Mouse (Mus musculus) splenic B cell, adult 2 months (primary cell): ENCODE measurements at regions not wholly inside any gene's neighbourhood (a gene's known extent, or its start where the extent isn't known, plus 50 kb on each side); places are given as distances from the start of the nearest gene placed in this dataset.

ENCODE experiments used
- DNase-seq: peaks from one replicate; pipeline ENCODE4 v3.0.0-alpha.2; 2011; ENCODE audit warnings: low read depth, low spot score
- H3K27me3 ChIP-seq: 2 replicates; pipeline ENCODE4 v1.6.1; 2012; ENCODE audit warnings: mild to moderate bottlenecking, low read length, moderate library complexity, mixed read lengths; ENCODE audit not compliant: control insufficient read depth, poor library complexity, insufficient read depth, severe bottlenecking
- H3K36me3 ChIP-seq: 2 replicates; pipeline ENCODE4 v1.6.1; 2012; ENCODE audit warnings: mild to moderate bottlenecking, low read length, moderate library complexity, mixed read lengths; ENCODE audit not compliant: control insufficient read depth, poor library complexity, insufficient read depth, severe bottlenecking

DNA sequence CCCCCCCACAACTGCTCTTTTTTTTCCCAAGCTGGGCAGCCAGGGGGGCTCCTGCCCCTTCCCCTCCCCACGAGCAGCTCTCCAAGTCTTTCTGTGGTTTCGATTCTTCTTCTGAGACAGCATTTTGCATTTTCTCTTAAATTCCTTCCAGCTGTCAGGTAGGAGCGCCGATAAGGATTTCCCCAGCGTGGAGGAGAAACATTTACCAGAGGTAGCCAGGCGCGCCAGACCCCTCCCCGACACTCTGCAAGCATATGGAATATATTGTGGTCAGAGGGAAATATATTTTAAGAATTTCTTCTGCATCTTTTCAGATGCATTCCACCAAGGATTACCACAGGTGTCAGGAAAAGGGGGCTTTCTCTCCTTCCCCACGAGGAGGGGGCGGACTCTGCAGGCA lies 111.9 kb downstream of the Tbx5 start:
- Histone ChIP-seq H3K36me3 (no peaks in the 10 kb centered on the region), H3K27me3 (no peaks in the 10 kb centered on the region)
- no peak for DNase-seq

DNA sequence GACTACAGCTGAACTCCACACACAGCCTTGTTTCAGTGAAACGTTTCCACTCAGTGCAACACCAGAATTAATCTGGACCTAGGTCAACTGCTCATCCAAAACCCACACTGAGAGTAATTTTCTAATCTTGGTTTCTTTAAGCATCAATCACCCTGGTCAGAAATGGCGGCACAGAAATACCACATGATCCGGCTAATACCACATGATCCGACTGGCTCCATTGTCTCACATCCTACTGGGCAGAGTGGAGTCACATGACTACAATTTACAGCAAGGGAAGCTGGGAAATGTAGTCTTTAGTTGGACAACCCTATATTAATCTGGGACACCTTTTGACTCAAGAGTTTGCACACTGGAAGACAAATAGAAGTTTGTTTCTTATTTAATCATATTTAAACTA lies 115.9 kb downstream of the Tbx5 start:
- DNase-seq = no peak

DNA sequence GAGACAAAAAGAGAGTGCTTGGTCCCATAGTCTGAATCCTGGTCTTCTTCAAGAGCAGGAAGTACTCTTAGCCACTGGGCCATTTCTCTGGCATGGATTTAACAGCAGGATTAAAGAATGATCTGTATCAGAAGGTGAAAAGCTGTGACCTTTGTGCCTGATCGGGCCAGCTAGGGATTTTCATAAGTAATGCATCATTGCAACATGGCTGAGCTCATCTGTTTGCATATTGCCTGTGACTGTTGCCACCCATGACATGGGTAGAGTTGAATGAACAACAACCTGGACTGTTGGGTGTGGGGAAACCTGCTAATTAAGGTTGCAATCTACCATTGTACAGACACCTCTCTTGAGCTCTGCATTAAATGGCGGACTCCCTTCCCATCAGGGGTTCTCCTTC lies 119.6 kb downstream of the Tbx5 start:
- DNase-seq = no peak
- no peaks in the 10 kb centered on the region for H3K27me3 ChIP-seq
- H3K36me3 ChIP-seq = no peaks in the 10 kb centered on the region

More for the DNA sequence above, 115.9 kb downstream of the Tbx5 start:
- no peaks in the 10 kb centered on the region for H3K36me3 ChIP-seq
- no peaks in the 10 kb centered on the region for H3K27me3 ChIP-seq

DNA sequence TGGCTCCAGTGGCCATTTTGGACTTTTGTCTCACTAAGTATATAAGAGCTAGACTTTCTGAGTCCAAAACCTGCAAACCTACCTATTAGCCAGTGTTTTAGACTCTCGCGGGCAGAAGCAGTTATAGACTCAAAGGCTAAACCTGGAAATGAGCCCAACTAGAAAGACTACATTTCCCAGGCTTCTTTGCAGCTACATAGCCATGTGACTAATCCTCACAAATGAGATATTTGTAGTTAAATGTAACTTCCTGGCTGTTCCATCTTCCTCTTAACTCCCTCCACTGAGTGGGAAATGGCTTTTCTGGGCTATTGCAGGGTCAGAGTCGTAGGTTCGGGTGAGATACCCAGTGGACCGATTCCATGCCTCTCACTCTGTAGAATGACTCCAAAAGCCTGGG lies 120.7 kb downstream of the Tbx5 start:
- Histone ChIP-seq H3K27me3 (no peaks in the 10 kb centered on the region), H3K36me3 (no peaks in the 10 kb centered on the region)
- DNase-seq = no peak

DNA sequence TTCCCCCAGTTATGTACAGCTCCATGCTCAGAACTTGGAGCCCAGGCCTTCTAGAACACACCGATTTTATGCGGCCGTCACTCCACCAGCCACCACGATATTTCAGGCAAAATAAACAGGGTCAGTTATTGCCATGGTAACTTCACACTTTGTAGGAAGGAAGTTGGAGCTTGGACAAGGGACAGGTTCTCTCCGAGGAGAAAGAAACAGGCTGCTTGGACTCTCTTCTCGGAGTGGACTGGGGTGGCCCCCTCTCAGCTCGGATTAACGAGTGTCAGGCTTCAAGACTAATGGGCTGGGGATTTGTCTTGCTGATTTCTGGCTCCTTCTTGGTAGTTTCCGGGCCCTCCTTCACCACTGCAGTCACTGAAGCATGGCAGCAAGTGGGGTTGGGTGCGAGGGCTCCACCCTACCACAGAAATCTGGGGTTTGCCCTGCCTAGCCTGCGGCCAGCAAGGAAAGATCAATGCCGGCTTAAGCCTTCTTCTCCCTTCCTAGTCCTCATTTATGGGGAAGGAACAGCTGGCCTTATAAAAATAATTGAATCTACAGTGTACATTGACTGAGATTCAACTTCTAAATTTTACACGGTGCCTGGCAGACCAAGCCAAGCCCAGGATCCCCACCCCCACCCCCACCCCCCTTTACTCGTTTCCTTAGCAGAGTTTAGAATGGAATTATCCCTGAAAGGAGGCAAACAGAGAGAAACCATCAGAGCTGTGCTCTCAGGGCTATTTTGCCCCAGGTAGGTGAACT lies 121.5 kb downstream of the Tbx5 start:
- no peaks in the 10 kb centered on the region for H3K36me3 ChIP-seq
- DNase-seq = no peak
- H3K27me3 ChIP-seq = no peaks in the 10 kb centered on the region

DNA sequence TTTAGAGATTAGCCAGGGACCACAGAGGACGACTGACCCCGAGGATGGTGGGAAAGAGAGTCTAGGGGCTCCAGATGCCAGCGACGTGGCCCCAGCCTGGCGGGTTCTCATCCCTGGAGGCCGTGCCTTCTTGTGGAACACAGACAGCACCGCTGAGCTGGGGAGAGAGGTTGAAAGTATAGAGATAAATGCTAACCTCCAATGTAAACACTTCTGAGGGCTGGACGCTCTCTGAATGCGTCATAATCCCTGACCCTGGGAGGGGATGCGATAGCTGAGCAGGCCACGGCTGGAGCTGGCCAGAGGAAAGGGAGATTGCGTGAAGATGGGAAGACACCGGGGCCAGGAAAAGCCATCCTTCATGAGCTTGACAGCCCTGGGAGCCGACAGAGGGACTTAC lies 126.5 kb downstream of the Tbx5 start:
- DNase-seq = no peak
- Histone ChIP-seq H3K27me3 (no peaks in the 10 kb centered on the region), H3K36me3 (no peaks in the 10 kb centered on the region)

DNA sequence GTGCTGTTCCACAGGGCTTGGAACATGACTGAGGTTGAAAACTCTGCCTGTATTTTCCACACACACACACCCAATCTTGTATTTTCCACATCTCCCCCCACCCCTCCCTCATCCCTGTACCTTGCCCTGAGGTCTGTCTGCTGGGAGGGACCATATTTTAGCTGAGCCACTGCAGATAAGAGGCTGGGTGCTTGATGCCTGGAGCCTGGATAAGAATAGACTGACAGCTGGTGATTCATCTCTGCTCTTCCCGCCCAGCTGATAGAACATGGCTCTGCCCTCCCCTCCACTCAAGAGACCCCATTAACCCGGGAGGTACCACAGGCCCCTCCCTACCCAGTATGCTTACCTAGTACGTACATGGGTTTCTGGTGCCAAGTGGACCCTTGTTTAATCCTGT lies 132.3 kb downstream of the Tbx5 start:
- H3K36me3 ChIP-seq = no peaks in the 10 kb centered on the region
- H3K27me3 ChIP-seq = no peaks in the 10 kb centered on the region
- no peak for DNase-seq

DNA sequence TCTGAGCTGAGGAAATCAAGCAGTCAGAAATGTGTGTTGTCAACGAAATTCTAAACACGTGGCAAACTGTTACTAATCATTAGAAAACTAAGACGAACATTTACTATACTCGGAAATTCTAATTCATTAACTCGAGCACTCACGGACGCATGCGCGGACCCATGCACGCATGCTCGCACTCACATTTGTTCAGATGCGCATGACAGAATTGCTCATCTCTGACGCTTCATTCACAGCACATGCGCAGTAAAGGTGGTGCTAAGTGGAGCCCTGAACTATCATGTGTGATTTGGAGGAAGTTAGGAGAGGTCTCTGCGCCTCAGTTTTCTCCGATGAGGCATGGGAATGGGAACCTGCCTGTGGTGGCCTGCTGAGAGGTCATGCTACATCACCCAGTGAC lies 138.8 kb downstream of the Tbx5 start:
- no peaks in the 10 kb centered on the region for H3K36me3 ChIP-seq
- no peaks in the 10 kb centered on the region for H3K27me3 ChIP-seq
- DNase-seq = no peak

DNA sequence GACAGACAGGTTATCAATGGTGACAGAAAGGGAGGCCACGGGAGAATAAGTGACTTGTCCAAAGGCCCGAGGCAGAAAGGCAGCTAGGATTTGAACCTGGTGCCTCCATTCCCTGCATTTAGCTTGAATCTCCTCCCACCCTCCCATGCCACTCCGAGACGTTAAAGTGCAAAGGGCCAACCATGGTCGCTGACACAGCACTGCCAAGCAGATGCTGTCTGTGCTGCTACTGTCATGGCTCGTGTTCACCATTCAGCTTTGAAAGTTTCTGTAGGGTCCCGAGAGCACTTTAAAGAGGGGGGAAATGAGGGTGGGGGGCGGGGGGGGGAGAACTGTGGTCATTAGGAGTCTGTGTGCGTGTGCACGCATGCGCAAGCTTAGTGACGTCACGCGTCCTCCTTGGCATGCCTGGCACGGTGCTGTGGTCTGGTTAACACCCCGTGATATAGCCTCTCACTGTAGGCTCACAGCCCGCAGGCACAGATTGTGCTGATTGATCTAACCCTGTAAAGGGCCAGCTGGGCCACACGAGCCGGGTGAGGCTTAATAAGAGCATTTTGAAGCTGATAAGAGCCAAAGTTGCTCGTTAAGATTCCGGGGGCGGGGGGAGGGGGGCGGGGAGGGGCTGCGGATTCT lies 140.5 kb downstream of the Tbx5 start:
- Histone ChIP-seq H3K27me3 (no peaks in the 10 kb centered on the region), H3K36me3 (no peaks in the 10 kb centered on the region)
- DNase-seq = no peak

DNA sequence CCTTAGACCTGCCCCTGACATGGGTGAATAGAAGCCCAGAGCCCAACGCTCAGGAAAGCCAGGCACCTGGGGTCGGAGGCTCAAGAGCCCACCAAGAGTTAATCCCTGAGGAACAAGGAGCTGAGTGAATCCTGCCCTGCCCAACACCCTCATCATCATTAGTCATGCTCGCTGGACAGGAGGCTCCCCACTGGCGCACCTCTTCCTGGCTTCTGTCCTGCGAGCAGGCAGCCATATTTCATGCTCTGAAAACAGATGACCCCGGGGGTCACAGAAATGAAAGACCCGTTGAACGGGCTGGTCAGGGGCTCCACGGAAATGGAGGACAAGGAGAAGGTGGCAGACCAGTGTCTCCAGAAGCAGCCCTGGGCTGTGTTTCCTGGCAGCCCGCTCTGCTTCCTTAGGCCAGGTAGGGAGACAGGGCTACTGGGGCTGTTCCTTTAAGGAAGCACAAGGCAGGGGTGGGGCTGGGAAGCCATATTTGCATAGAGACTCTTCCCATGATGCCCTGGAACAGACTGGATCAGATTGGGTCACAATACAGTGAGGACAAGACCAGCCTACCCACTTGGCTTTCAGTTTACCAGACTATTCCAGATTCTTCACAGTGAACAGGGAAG lies 138.1 kb upstream of the Rbm19 start:
- no peaks in the 10 kb centered on the region for H3K36me3 ChIP-seq
- no peaks in the 10 kb centered on the region for H3K27me3 ChIP-seq

DNA sequence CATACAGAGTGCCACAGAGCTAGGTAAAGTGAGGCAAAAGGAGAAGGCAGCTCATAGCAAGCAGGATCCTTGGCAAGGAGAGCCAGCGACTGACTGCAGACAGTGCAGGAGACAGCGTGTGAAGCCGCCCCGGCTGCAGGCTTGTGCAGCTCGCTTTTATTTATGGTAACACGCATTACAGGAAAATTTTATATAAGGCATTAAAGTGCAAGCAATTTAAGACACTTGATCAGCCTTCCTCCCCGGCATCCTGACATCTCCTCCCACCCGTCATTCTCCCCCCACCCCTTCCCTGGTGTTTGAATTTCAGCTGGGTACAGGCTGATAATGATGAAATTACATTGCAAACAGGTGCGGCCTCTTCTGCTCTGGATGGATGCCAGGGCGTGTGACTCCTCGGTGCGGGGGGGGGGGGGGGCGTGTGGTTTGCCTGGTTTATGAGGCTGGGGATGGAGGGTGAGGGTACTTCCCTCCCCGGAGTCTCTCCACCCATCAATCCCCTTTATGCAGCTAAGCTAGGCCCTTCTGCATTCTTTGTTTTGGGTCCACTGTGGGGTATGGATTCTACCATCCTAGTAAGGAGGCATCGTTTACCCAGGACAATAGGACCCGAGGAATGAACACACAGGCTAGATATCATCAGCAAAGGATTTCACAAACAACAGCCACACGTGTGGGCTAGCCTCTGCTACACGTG lies 135.0 kb upstream of the Rbm19 start:
- no peak for DNase-seq
- Histone ChIP-seq H3K36me3 (no peaks in the 10 kb centered on the region), H3K27me3 (no peaks in the 10 kb centered on the region)

More for the DNA sequence above, 138.1 kb upstream of the Rbm19 start:
- no peak for DNase-seq

DNA sequence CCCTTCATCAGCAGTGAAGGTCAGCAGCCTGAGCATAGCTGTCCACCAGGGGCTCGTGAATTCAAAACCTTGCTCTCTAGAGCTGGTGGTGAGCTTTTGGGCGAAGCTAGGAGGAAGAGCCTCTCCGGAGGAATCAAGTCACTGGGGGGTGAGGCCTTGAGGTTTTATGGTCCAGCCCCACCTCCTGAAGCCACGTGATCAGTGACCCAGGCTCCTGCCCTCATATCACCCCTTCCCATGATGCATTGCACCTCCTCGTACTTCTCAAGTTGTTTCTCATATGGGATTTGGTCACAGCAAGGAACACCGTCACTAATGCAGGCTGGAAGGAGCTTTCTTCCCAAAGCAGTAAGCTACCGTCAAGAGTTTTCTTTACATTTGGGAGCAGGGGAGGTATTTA lies 132.1 kb upstream of the Rbm19 start:
- Histone ChIP-seq H3K36me3 (no peaks in the 10 kb centered on the region), H3K27me3 (no peaks in the 10 kb centered on the region)
- no peak for DNase-seq

DNA sequence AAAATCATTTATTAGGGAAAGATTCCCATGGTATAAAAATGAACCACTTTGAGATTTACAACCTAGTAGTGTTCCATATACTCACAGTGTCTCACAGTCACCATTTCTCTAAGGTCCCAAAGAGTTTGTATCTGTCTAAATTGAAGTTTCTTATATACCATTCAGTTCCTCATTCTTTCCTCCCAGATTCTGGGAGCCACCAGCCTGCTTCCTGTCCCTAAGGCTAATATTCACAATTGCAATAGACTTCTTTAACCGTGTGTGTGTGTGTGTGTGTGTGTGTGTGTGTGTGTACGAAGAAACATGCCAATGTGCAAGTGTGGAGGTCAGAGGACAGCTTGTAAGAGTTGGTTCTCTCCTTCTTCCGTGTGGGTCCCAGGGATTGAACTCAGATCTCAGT lies 124.1 kb upstream of the Rbm19 start:
- DNase-seq = no peak
- H3K36me3 ChIP-seq = no peaks in the 10 kb centered on the region
- H3K27me3 ChIP-seq = no peaks in the 10 kb centered on the region

DNA sequence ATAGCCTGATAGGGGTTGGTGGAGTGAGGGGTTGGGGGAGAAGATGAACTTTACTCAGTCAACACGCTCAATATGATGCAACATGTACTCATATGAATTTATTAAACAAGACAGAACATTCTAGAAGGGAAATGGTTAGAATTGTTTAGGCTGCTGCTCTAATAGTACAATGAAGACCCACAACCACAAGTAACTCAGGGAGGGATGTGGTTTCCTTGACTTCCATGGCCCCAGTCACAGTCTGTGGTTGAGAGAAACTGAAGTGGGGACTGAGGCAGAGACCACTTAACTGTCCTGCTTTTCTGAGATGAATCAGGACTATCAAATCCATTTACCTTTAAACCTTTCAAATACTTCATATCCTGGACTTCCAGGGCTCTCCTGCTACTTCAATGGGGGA lies 120.5 kb upstream of the Rbm19 start:
- no peak for DNase-seq
- Histone ChIP-seq H3K36me3 (no peaks in the 10 kb centered on the region), H3K27me3 (no peaks in the 10 kb centered on the region)
